Mouse (Mus musculus) bone marrow macrophage, adult 2 months (primary cell): ENCODE data around the gene Klf12.

Experiments used
- CTCF ChIP-seq: IDR thresholded peaks from 2 replicates; pipeline ENCODE4 v1.5.1; 2012; ENCODE audit warnings: low read depth, mild to moderate bottlenecking, low read length, moderate library complexity
- POLR2A ChIP-seq: IDR thresholded peaks from 2 replicates; pipeline ENCODE4 v1.6.1; 2012; ENCODE audit warnings: mild to moderate bottlenecking, low read depth, low read length, borderline replicate concordance

DNA sequence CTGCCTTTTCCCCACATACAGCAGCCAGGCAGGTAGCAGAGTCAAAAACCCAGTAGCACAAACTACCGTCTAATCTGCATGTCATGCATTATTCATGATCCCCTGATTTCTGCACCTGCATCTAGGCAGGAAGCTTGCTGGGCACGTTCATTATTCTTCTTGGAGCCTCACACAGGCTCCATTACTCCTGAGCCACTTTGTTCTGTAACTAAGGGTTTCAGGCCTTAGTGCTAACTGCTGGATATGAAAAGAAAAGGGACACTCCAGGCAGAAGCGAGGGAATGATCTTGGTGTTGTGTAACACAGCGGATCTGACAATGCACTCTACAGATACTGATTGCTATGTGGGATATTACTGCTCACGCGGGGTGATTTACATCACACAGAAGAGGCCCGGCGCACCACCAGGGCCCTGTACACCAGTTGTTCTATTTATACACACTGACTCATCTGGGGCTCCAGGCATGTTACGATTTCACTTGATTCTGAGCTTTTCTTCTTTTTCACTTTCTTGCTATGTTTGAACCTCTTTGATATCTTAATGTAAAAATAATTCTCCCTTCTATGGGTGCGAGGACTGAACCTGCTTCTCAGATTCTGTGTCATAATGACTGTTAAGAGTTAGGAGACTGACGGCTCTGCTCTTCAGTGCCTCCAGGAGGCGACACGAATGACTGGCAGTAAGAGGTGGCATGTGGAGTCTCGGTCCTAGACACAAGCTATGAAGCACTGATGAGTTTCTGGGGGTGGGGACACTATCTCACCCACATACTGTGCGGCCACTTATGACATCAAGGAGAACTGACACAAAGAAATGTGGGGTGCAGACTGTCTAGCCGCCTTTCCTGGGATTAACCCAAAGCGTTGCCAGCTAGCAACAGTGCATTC is 340.0 kb downstream of the Klf12 start:
- TF ChIP-seq POLR2A (no peak), CTCF (no peak)
